Mouse (Mus musculus): ENCODE data around the gene Anks6. TPM values are rescaled to one million over a fixed set of nuclear protein-coding genes. Genes with fewer than 3 reads are reported as not detected.

The Anks6 gene
- total RNA-seq, 2 experiments from 2014 or later: 19.4 to 21.3 TPM

DNA sequence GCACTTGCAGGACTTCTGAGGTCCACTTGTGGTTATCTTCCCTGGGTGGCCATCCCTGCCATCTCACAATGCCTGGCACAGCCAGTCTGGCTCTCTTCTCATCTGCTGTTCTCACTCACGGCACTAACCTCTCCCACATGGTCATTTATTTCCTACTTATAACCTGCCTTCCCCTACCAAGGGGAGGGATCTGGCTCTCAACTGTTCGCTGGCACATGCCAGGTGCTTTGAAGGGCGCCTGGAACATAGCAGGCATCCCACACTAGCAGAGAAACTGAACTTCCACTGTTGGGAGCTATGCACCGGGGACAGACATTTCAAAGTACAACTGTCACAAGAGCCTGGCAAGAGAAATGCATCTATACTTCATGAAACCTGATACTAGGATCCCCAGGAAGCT lies 9.5 kb downstream of the Anks6 start:
- no peak for DNase-seq (ENCODE audit: low spot score in 2 of 2)

GRCm38 (mm10) chr4:47046974-47047373 lies 10.3 kb downstream of the Anks6 start:
- no peak for DNase-seq (ENCODE audit: low spot score in 2 of 2)

DNA sequence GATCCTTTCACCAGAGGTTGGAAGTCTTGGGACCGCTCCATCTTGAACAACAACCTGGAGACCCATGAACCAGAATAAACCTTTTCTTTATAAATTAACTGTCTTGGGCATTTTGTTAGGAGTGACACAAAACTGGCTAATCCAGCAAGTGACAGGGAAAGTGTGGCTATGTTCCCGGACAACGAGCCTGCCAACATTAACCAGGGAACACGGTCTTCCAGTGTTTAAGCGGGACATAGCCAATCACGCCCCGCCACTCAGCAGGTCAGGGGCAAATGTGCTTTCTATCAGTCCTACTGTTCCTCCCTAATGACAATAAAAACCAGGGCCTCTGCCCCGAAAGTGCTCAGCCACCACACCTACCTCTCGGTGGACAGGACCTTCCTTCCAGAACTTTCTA lies 13.4 kb downstream of the Anks6 start:
- DNase-seq (ENCODE audit: low spot score in 2 of 2): peak in 1 of 2 experiments; percentile 64

DNA sequence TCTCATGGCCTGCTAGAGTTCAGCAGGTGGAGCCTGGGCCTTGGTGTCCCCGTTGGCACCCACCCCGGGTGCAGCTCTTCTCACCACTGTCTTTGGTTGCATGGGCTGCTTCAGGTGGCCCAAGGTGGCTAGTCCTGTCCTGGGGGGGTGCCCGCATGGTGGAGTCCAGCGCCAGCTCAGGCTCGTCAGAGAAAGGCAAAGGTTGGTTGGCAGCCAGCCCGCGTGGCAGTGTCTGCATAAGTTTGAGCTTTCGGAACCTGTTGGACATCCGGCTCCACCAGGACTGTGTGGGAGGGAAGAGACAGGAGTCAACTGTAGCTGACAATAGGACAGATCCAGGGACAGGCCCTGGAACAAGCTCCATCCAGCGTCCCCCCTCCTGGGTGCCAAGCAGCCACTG lies 17.6 kb downstream of the Anks6 start:
- no peak for DNase-seq (ENCODE audit: low spot score in 2 of 2)

GRCm38 (mm10) chr4:47037321-47037657 lies 19.9 kb downstream of the Anks6 start:
- peak; percentile 75 to 79 for DNase-seq (ENCODE audit: low spot score in 2 of 2)

DNA sequence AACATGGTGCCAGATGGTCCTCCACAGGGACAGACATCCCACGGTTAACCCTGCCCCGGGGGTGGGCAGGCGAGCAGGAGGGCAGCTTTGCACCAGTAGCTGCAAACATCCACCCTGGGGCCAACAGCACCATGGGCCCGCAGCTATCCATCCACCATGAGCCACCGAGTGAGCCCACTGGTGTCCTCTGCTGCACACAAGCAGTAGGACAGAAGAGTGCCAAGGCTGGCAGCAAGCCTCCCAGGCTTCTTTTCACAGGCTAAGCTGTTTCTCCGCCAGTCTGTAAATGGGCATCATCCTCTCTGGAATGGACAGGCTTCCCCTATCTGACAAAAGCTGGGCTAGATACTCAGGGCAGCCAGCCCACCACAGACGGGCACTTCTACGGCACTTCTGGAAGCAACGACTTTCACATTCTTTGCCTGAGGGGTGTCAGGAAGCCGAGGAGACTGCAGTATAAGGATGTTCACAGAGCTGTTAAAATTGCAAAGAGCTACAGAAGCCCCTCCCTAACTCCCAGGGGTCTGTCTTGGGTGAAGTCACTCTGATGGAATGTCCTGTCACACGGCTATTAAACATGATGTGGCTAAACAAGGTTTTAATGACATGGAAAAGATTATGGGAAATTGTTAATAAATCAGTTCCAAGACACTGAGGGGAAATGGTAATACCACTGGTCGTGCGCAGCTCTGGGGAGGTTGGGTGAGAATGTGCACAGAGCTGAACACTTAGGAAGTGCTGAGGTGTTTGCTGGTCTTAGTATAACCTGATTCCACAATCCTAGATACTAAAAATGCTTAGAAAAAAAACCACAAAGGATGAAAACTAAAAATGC lies 20.5 kb downstream of the Anks6 start:
- peak in 1 of 2 experiments; percentile 31 for DNase-seq (ENCODE audit: low spot score in 2 of 2)

DNA sequence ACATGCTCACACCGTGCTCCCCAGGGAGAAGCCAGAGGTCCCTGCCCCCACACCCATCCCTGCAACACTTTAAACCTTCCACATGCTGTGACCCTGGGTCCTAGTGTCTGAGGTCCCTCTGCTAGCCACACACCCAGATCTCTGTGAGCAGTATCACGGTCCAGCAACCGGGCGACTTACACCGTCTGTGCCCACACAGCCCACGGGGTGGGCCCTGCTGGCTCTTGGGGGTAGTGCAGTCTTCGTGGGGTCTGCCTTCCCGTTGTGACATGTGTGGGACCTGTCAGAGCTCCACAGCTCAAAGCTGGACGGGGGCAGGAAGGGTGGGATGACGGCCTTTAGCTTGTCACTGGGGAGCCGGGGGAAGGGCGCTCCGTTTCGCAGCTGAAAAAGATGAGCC lies 21.7 kb downstream of the Anks6 start:
- DNase-seq (ENCODE audit: low spot score in 2 of 2): no peak

DNA sequence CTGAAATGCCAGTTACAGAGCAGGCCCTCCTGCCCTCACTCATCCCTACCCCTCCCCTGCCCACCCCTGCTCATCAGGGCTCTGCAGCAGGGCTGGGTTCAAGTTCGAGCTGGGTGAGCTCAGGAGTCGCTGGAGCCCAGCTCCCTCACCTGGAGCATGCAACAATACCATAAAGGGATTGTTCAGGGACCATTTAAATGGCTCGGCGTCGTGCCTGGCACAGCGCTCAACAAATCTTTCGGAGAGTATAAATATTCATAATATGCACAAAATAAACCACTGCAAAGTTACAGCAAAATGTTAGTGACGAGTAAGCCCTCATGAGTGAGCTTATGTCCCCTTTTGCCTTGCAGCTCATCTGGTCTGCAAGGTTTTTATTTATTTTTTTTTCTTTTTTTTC lies 25.1 kb downstream of the Anks6 start:
- DNase-seq (ENCODE audit: low spot score in 2 of 2): no peak

DNA sequence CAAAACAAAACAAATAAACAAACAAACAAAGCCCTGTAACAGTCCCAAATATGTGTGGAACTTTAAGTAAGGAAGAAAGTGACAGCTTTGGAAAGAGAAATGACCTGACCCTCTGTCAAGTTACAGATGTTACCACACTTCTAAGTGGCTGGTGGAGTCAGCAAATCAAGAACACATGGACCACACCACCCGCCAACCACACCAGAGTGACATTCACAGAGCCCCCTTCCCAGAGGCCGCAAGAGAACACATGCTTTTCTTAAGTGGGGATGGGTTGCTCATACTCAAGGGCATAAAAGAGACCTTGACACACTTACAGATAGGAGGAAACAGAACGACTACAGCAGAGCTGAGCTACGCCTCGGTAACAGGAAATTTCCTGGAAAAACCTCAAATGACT lies 28.4 kb downstream of the Anks6 start:
- DNase-seq (ENCODE audit: low spot score in 2 of 2): no peak

DNA sequence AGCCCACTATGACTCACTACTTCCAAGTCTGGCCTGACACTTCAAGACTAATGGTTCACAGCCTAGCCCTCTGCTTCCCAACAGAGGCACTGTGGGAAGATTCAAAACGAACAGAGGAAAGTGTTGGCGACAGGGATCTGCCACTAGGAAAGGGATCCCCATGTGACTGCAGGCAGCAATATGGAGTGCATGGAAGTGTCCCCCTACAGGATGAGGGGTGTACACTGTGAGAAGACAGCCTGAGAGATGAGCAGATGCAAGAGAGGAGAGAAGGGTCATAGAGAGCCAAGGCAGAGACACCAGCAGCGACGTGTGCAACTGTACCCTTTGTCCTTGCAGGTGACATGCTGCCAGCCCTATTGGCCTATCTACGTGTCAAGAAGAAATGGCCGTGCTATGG lies 33.3 kb downstream of the Anks6 start:
- DNase-seq (ENCODE audit: low spot score in 2 of 2): no peak

- no peak for DNase-seq (ENCODE audit: low spot score in 2 of 2)
Observed at GRCm38 (mm10) chr4:47022804-47023603, 34.2 kb downstream of the Anks6 start.

- peak; percentile 48 to 52 for DNase-seq (ENCODE audit: low spot score in 2 of 2)
Observed at GRCm38 (mm10) chr4:47020563-47020962, 36.7 kb downstream of the Anks6 start.

- no peak for DNase-seq (ENCODE audit: low spot score in 2 of 2)
Observed at GRCm38 (mm10) chr4:47015156-47015555, 42.1 kb downstream of the Anks6 start.

DNA sequence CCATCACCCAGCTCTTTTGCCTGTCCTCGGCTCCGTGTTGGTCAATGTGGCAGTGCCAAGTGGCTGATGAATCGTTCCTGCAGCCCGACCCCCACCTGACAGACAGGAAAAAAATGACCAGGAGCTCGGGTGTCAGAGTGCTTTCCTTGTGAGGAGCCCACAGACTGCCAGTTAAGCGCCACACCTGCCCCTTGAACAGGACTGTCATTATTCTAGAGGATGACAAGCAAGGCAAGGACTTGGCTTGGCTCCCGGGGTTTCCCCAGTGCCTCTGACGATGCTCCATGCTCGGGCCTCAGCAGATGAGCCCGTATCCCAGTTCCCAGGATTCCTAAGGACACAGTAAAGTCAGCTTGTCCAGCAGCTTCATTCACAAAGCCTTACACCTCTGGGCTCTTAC lies 44.8 kb downstream of the Anks6 start:
- DNase-seq (ENCODE audit: low spot score in 2 of 2): peak in 1 of 2 experiments; percentile 45

DNA sequence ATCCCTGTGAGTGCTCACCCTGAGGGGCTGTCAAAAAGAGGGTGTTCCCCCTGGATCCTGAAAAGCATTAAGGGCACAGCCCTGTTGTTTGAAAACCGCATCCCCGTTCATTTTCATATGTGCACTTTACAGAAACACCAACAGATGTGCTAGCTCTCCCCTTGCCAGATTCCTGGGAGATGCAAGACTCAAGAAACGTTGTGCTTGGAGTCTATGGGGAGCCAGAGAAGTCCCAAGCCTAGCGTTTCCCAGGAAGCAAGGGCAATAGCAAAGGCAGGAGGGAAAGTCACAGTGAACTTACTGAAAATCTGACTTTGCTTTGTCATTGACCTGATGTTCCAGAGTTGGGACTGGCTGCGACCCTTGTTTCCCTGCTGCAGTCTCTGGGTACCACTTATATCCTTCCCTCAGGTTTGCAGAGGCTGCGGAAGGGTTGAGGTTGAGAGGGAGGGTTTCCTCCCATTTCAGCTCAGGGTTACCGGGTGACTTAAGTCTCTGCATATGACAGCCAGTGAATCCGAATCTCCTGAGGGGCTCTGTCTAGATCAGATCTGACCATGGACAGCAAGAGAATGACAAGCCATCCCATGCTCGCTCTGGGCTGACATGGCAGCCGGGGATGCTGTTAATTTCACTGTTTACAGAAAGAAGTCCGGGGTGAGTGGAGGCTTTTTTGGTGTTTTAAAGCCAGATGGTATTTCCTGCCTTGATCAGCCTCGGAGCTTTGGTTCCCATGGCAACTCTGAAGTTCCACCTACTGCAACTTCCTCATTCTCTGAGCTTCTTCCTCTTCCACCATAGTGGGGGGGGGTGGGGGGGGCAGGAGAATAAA lies 46.6 kb downstream of the Anks6 start:
- DNase-seq (ENCODE audit: low spot score in 2 of 2): peak; percentile 45 to 75

DNA sequence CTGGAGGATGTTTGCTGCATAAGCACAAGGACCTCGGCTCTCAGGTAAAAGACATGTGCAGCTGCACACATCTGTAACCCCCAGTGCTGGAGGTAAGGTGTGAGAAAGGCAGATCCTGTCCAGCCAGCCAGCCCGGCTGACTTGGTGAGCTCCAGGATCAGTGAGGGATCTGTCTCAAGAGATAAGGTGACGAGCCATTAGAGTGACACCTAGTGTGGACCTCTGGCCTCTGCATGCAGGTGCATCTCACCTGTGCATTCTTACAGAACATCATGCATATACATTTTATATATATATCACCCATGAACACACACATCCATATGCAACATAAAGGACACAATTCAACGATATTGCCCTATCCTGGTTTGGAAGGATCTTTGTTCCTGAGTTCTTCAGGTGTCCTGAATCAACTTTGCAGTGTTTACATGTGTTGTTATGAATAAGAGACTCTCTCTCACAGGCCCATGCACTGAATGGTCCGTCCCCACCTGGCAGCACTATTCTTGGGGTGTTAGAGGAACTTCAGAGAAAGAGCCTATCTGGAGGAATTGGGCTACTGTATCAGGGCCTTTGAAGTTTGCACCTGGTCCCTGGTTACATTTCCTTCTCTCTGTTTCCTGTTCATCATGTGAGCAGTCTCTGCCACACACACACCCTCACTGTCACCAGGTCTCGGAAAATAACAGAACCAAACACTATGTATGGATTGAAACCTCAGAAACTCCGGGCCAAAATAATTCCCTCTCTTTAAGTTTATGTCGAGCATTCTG lies 56.4 kb downstream of the Anks6 start:
- DNase-seq (ENCODE audit: low spot score in 2 of 2): no peak

GRCm38 (mm10) chr4:46997969-46998368 lies 59.3 kb downstream of the Anks6 start:
- DNase-seq (ENCODE audit: low spot score in 2 of 2): no peak

DNA sequence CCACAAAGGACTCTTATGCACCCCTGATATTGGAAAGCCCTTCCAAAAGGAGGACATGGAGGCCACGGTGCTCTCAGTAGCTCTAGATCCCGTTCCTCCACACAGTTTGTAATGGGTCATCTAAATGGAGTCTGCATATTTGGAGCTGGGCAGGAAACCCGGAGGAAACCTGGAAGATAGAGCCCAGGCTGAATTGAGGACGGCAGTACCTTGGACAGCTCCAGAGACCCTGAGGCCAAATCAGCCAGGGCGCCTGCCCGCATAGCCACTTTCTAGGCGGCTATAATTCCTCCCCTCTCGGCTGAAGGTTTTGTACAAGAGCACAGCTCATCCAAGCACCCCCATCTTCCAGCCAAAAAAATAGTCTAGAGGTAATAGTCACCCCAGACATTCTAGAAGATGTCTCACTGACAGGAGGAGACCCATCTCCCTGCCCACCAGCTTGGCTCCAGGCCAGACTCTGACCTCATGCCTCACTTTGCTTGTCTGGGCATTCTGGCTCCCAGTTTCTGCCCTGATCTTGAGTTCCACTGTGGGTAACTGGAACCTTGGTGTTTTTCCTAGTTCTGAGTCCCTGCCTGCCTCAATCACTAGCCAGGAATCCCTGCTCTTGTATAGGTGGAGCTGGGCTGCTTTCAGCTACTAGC lies 64.3 kb downstream of the Anks6 start:
- peak in 1 of 2 experiments; percentile 24 for DNase-seq (ENCODE audit: low spot score in 2 of 2)

DNA sequence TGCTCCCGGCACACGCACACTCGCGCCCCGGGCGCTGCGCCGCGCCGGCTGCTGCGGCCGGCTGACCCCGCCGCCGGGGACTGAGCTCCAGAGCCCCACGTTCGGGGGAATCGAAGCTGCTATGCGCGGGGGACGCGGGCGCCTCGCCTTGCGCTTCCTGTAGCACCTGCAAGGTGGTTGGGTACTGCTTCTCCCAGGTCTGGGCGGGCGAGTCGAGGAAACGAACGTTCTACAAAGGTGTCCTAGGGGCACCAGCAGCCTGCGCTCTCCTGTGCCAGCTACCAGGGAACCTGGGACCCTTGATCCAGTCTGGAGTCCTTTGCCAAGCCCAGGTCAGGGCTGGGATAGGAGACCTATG lies 65.3 kb downstream of the Anks6 start:
- DNase-seq (ENCODE audit: low spot score in 2 of 2): no peak

Data from layer of hippocampus, postnatal 14 days (tissue).